Mouse (Mus musculus) cerebellum, adult (tissue): ENCODE measurements around the gene Gm2a.

Source experiments
- ATAC-seq: cut with Nextera tagmentation; 2 replicates; pipeline ENCODE4 v1.9.2; 2017; ENCODE audit warnings: mild to moderate bottlenecking, moderate library complexity, mixed read lengths; ENCODE audit not compliant: insufficient number of reproducible peaks, low FRiP score, low TSS enrichment

Gene Gm2a

DNA sequence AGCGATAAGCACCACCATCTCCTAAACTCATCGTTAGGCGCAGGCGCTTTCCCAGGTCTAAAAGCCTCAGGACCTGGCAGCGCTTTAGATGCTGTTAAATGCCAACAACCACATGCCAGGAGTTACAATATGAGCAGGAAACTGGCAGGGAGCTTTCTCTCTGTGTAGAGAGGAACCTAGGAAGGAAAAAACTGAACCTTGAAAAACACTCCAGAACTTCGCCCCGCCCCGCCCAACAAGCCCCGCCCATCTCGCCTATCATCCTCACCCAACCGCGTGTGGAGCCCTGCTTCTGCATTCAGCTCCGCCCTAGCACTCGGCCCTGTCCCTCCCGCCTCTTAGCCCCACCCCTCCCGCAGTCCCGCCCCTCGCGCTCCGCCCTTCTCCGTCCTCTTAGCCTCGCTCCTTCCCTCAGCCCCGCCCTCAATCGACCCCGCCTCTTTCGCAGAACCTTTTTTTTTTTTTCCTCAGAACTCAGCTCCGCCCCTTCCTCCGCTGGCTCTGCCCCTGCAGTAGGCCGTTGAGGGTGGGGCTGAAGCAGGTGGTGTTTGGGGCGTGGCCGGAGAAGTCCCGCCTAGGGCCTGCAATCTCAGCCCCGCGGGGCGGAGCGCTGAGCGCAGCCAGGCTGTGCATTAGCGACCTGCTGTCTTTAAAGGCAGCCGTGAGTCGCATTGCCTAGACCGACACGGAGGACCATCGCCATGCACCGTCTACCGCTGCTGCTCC is at the start of gene Gm2a:
TSS of gene Gm2a (plus strand) at position 653 of the 726 bp plus-strand sequence.
- ATAC-seq, result peak; percentile 89

DNA sequence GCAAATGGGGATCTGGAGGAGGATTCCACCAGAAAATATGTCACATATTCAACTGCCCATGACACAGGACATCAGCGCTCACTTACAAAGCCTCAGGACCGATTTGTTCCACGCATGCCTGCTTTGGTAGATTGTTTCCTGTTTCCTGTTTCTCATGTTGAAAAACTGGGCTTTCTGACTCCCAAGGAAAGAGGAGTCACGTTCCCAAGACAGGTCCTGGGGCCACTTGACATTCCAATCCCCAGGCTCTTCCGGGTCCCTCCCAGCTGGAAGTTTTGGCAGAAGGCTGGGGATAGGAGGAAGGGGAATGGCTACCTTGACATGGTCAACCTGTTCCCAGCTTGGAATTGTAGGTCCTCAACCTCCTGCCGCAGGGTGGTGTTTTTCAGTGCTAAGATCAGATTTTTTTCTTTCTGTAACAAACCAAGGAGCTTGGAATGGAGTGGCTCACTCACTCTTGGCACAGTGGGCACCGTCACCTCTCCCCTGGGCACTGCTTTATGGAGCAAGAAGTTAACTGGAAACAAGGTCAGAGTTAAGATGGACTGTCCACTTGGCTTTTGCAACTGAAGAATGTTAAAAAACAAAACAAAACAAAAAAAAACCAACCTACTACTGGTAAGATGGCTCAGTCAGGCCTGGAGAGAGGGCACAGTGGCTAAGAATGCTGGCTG is 46.9 kb upstream of the Gm2a start:
- no peak for ATAC-seq

DNA sequence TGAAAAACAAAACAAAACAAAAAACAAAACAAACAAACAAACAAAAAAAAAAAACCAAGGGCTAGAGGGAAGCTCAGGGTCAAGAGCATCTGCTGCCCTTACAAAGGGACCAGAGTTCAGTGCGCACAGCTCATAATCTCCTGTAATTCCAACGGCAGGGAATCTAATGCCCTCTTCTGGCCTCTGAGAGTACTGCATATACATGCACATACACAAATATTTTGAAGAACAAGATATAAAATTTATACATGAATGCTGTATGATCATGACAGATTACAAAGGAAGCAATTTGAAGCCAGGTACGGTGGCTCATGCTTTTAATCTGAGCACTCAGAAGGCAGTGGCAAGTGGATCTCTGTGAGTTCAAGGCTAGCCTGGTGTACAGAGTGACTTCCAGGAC is 40.4 kb upstream of the Gm2a start:
- no peak for ATAC-seq

DNA sequence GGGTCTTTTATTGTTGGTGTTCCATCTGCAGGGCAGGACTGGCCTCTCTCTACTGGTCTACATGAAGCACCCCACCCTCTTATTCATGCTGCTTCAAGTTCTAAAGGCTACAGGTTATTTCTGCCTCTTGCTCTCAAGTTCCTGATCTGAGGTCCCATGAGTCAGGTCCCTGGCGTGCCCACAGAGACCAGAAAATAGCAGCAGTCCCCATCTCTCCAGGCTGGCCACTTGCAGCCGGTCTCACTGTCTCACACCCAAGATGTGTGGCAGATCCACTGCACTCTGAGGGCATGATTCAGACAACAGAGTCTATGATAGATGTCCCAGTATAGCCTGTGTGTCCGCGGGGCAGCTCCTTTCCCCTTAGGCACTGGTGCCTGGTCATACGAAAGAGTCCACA is 37.1 kb upstream of the Gm2a start:
- ATAC-seq, result no peak

DNA sequence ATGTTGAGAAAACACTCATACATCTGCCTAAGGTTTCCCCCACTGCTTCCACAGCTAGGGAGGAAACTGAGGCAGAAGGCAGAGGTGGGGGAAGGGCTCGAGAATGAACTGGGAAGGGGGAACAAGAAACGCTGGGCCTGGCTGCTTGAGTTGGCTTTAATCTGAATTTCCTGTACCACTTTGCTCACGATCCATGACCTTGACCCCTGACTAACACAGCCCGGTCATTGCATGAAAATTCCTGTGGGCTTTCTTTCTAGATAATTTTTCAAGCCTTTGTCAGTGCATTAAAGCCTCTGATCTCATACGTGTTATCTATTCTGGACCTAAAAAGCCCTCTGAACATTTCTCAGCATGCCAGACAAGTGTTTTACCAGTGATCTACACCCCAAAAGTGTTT is 35.1 kb upstream of the Gm2a start:
- ATAC-seq, result no peak

DNA sequence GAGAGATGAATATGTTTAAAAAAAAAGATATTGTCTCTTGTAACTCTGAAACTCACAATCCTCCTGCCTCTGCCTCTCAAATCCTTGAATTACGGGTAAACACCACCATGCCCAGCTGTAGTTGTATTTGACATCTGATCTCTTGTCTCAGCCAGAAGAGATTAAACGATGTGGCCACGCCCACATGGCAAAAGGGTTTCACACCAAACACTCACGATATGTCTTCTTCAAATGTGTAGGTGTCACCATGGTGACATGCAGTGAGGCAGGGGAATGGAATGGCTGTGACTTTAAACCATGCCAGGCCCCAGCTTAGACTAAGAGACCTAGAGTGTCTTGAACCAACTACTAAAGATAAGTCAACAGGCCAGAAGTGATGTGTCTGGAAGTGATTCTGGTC is 31.0 kb upstream of the Gm2a start:
- ATAC-seq, result no peak

DNA sequence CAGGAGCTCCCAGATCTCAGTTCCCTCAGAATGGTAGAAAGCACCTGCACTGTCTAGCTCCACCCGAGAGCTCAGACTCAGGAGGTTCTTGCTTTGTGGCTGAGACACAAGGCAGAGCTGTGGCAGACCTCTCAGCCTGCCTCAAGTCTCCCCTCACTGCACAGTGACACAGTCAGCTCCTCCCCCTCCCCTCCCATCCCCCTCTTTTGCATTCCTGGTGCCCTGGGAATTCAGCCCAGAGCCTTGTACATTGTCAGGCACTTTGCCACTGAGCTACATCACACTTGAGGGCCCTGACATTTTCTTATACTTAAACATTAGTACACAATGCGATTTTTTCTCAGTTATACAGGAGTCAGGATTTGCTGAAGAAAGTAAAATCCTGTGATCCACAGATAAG is 28.9 kb upstream of the Gm2a start:
- no peak for ATAC-seq

DNA sequence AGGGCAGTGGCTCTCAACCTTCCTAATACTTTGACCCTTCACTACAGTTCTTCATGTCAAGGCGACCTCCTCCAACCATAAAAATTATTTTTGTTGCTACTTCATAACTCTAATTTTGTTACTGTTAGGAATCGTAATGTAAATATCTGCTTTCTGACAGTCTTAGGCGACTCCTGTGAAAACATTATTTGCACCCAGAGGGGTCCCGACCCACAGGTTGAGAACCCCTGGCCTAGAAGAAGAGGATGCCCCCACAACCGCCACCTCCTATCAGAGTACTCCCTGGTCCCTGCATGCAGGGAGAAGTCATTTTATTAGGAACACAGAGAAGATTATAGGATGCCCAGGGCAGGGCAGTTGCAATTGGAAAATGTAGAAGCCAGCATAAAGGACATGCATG is 26.6 kb upstream of the Gm2a start:
- no peak for ATAC-seq

DNA sequence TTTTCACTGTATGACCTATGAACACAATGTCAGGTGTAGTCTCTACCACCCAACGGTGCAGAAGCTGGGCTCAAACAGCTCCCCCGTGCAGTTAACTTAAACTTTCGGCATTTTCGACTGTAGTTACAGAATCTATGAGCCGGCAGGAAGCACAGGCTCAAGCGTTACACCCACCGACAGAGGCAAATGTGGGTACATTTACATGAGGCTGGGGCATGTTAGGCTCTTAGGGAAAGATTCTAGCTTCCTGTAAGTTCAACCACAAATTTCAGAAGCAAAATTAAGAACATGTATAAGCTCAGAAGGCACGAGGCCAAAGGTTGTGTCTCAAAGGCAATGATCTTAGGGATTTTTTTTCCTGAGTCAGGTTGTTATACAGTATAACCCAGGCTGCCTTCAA is 25.4 kb upstream of the Gm2a start:
- ATAC-seq, result no peak

DNA sequence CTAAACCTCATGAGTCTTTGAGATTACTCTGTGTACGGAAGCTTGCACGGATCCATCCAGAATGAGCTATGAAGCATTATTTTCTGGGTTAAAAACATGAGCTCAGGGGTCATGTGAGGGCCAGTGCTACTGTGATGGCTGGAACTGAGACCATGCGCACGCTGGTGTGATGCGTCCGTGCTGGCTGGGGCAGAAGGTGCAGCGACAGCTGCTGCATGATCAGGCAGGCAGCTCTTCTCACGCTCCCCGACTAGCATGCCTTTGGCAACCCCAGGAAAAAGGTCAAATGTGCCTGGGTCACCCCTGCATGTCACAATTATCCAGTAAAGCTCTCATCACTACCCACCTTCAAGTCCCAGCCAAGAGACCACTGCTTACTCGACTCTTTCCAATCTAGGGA is 24.7 kb upstream of the Gm2a start:
- ATAC-seq, result no peak

DNA sequence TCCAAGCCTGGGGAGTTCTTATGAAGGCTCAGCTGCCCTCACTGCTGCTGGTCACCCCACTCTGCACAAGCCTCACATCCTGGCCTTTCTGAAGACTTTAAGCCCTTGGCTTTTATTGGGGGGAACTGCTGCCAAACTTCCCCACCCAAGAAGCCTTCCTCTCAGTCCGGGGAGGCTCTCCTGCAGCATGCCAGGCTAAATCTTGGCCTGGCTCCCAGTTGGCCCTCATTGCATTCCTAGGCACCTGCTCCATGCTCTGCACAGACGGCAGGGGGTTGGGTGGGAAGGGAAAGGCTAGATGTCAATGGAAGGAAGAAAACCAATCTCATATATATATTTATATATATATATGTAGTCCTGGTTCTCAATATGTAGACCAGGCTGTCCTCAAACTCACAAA is 22.3 kb upstream of the Gm2a start:
- ATAC-seq, result no peak

DNA sequence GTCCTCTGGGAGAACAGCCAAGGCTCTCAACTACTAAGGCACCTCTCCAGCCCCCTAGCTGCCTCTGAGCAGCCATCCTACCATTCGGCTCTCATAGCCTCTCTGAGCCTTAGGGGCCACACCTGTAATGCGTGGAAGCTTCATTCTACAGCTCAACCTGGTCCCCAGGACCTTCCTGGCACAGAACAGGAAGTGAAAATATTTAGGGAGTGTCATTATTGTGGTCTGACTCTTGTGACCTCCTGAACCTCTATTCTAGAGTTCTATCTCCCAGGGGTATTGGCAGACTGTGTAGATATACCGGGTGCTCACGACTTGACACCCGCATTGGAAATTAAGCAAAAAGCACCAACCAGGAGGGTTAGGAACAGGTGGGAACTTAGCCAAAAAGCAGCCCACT is 21.7 kb upstream of the Gm2a start:
- ATAC-seq, result no peak

DNA sequence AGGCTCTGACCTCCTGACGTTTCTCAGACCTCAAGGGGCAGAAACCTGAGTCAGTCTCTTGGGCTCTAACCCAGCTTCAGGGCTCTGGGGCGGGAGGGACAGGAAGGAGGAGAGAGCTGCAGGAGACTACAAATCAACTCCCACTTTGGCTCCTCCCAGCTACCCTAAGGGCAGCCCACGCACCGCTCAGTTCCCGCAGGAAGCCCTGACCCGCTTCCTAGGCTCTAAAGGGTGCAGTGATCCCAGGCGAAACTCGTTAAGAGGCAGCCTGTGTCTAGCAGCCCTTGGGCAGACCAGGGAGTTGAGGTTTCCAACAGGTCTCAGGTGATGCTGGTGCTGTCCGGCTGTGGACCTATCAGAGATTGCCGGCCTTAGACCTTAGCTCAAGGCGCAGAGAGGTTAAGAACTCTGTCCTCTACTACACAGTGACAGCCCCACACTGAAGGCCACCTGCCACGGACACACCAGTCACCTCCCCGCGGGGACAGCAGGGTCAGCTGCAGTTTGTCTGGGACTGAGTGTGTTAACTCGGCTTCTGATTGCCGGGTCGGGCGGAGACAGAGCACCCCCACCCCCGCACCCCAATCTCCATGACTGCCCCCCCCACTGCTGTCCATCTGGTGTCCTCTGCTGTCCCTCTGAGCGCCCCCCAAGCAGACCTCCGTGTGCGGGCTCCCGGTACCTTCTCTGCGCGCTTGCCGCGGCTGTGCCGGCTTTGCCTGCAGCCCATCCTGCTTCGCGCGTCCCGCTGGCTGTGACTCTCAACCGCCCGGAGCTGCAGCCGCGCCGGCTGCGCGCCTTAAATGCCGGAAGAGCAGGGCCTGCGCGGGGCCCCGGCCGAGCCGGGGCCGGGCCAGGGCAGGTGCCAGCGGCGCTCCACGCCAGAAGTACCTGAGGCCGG is 20.3 kb upstream of the Gm2a start, which contains the start of gene Ccdc69:
TSS of gene Ccdc69 (minus strand) at position 801 of the 901 bp plus-strand sequence.
- ATAC-seq, result peak; percentile 54

DNA sequence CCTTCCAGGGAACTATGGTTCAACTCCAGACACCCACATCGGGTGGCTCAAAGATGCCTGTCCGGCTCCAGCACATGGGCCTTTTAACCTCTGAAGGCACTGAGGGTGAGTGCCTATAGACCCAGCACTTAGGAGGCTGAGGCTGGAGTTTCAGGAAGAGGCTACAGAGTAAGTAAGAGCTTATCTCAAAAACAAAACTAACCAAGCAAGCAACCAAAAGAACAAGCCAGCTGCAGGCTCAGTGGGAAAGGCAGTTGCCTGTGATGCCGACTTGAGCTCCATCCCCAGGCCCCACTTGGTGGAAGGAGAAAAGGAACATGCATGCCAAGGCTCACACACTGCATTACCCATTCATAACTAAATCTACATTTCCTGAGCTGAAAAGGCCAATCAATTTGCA is 19.4 kb upstream of the Gm2a start:
- no peak for ATAC-seq

DNA sequence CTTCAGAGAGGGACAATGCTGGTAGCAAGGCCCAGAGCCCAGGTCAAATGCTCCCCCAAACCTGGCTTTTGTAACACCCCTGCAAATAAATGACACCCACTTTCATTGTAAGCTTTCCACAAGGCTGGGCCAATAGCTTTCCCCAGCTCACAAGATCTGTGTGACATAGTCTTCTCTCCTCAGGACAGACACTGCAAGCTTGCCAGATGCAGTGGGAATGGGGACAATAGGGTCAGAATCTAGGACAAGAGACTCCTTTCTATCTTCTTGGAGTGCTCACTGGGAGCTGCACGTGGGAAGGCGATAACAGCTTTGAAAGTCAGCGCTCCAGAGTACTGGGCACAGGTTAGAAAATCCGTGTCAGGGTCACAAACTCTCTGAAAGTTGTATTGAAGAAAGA is 18.7 kb upstream of the Gm2a start:
- ATAC-seq, result no peak

DNA sequence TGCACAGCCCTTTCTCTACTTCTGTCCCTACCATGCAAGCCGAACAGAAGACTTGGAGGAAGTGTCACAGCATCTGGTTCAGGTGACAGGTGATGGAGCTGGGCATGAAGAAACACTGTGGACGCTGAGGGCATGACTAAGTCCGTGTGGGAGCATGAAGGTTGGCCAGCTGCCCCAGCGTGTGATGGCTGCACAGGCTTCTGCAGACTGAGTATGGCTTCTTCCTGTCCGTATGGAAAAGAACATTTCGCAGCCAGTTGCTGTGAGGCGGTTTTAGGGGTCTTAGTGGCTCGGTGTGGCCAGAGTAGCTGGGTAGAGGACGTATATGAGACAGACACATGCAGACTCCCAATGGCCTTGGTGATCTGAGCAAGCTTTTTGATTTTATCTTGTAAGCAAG is 16.7 kb upstream of the Gm2a start:
- ATAC-seq, result no peak

DNA sequence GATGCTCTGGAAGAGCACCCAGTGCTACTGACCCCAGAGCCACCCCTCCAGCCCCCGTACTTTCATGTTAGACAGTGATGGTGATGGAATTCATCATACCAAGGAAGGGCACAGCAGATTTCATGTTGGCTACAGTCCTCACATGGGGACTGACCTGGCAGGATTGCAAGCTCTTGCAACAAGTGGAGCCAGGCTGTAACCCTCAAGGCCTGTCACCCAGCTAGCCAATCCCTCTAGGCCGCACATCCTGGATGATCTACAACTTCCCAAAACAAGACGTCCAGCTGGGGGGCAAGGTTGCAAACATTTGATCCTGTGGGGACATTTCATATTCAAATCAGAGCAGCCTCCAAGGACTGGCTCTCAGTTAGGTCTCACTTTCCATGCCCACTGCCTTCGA is 13.3 kb upstream of the Gm2a start:
- ATAC-seq, result no peak

DNA sequence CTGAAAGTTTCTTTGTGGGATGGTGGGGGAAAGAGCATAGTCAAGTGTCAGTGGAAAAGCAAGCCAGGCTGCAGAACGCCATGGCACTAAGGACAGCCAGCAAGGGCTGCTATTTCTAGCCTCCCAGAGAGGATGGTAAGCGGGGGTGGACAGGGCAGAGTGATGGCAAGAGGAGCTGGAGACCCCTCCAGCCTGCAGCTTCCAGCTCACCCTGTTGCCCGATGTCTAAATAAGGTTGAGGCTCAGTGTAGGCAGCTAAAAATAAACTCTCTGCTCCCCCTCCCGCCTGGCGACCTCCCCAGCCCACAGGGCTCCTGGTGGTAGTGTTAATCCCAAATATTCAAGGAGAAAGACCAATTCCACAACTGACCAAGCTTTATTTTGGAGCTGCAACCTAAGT is 12.5 kb upstream of the Gm2a start:
- no peak for ATAC-seq

DNA sequence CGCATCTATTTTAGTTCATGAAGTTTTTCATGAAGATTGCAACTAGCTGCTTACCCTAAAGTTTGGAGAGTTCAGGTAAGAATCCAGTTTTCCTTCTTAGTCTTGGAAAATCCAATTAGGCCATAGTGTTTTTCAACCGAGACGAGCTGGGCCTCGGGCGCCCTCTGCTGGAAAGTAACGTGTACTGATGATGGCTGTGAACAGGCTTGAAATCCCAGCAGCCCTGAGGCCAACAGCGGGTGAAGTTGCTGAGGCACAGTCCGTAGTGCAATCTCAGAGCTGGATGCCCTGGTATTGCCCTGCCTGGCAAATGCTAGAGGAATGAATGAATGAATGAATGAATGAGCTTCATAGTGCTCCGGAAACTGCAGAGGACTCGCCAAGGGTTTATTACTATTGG is 10.9 kb upstream of the Gm2a start:
- peak; percentile 80; the same call in 1 of the 2 replicates for ATAC-seq

DNA sequence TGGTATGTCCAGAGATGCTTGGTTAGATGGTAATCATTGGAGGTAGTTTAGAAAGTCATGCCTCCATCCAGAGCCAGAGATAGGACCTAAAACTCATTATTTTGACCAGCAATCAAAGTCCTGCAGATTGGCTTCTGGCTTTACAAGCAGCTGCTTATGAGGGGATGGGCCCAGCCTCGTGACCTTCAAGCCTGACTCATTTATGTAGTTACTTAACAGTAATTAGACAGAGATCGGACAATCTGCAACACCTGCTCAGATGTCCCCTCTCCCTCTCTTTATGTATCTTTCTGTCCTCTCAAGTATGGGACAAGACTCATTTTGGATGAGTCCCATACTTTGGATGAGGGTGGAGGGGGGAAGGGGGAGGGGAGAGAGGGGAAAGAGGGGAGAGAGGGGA is 8.0 kb upstream of the Gm2a start:
- no peak for ATAC-seq

DNA sequence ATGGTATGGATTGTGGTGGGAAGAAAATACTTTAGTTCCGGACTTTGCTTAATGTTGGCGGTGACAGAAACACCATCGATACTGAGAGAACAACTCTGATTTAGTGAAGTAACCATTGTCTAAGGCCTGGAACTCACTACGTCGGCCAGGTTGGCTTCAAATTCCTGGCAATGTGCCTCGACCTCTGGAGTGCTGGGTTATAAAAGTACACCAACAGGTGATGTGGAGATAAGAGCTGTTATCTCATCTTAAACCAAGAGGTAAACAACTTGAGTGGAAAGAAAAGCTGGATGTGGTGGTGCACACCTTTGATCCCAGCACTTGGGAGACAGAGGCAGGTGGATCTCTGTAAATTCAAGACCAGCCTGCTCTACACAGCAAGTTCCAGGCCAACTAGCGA is 4.8 kb upstream of the Gm2a start:
- no peak for ATAC-seq
